Mouse (Mus musculus): ENCODE measurements at regions not wholly inside any gene's neighbourhood (a gene's known extent, or its start where the extent isn't known, plus 50 kb on each side); places are given as distances from the start of the nearest gene placed in this dataset.

- ATAC-seq (replicated peaks; ENCODE audit: low FRiP score, low TSS enrichment, poor library complexity, severe bottlenecking), result peak; percentile 34; the same call in 1 of the 2 replicates
Observed at GRCm38 (mm10) chr11:44204384-44204783, 195.5 kb upstream of the Il12b start.

- ATAC-seq (replicated peaks; ENCODE audit: low FRiP score, low TSS enrichment, poor library complexity, severe bottlenecking), result no peak
Observed at GRCm38 (mm10) chr11:44206866-44207265, 193.0 kb upstream of the Il12b start.

GRCm38 (mm10) chr11:44211871-44212441, 187.9 kb upstream of the Il12b start:
- ATAC-seq (replicated peaks; ENCODE audit: low FRiP score, low TSS enrichment, poor library complexity, severe bottlenecking), result 0 out of 2 replicates have a peak, but pooled peaks have one; percentile 67

DNA sequence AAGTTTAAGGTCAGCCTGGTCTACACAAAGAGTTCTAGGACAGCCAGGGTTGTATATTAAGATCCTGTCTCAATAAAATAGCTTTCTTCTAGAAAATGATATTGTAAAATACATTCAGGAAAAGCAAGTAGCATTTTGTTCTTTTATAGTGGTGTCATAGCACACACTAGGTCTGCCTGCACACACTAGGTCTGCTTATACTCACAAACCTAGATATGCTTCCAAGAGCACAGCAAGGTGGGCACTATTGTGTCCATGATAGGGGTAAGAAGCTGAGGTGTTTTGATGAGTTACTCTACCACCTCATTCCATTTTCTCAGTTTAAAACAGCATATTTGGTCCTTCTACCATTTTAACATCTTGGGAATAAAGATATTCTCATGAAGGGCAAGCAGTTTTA, 185.8 kb upstream of the Il12b start:
- ATAC-seq (replicated peaks; ENCODE audit: low FRiP score, low TSS enrichment, poor library complexity, severe bottlenecking), result no peak

GRCm38 (mm10) chr11:44216346-44216745, 183.5 kb upstream of the Il12b start:
- ATAC-seq (replicated peaks; ENCODE audit: low FRiP score, low TSS enrichment, poor library complexity, severe bottlenecking), result no peak

DNA sequence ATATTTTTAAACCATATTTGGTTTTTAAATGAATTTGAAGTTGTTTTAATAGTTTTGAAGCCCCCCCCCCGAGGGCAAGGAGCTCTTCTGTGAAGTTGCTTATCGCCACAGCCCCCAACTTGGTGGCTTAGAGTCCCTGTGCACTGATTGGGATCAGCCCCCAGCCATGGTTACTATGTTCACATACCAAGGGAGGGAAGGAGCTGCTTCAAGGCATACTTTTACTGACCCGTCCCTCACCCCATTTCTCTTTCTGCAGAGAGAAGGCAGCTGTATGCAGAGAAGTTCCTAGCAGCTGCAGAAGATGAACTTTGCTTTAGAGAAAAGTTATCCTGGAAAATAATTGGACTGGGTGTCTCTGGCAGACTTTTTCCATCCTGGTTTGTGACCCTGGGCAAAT, 179.9 kb upstream of the Il12b start:
- ATAC-seq (replicated peaks; ENCODE audit: low FRiP score, low TSS enrichment, poor library complexity, severe bottlenecking), result no peak

DNA sequence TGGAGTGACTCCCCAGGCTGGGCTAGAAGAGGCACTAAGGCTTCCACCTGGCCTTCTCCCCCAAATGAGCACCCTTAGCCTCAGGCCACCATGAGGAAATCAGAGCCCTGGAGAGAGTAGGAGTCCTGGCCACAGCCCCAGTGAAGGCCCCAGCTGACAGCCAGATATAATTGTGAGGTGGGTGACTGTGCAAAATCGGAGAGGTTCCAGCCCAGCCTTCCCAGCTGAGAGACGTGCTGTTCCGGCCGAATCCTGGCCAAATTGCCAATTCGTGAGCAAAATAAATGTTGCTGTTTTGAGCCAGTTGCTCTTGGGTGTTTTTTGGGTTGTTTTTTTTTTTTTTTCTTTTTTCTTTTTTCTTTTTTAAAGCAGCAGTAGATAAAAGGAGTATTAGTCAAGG, 169.9 kb upstream of the Il12b start:
- ATAC-seq (replicated peaks; ENCODE audit: low FRiP score, low TSS enrichment, poor library complexity, severe bottlenecking), result no peak

DNA sequence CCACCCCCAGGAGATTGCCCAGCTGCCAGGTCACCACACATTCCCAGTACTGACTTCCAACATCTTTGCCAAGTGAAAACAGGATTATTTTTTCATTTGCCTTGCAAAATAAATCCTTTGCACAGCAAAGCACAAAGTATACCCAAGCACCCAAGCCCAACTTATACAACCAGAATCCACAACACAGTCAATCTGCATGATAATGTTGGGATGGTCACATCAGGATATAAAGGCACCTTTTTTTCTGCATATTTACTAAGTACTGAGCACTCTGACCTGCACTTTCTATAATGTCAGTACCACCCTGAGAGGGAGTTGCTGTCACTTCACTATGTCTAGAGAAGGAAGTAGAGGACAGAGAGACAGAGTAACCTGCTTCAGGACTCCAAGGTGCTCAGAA, 164.4 kb upstream of the Il12b start:
- ATAC-seq (replicated peaks; ENCODE audit: low FRiP score, low TSS enrichment, poor library complexity, severe bottlenecking), result no peak

GRCm38 (mm10) chr11:44238051-44238450, 161.8 kb upstream of the Il12b start:
- no peak for ATAC-seq (replicated peaks; ENCODE audit: low FRiP score, low TSS enrichment, poor library complexity, severe bottlenecking)

GRCm38 (mm10) chr11:44238598-44238997, 161.3 kb upstream of the Il12b start:
- no peak for ATAC-seq (replicated peaks; ENCODE audit: low FRiP score, low TSS enrichment, poor library complexity, severe bottlenecking)

DNA sequence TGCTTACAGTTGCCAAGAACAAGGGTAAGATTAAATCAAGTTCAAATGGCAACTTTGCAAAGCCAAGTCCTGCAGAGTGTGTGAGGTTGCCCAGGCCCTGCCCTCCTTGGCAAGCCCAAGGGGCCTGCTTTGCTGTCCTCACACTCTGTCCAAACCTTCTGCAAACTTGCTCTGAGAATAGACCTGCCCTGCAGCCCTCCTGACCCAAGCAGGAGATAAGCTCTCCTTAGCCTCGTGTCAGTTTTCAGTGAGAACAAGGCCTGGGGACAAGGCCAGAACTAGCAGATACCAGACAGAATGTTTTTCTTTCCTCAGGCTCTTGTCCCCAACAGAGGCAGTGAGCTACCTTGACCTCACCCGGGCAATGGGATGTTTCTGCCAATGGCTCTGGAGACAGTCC, 156.7 kb upstream of the Il12b start:
- no peak for ATAC-seq (replicated peaks; ENCODE audit: low FRiP score, low TSS enrichment, poor library complexity, severe bottlenecking)

DNA sequence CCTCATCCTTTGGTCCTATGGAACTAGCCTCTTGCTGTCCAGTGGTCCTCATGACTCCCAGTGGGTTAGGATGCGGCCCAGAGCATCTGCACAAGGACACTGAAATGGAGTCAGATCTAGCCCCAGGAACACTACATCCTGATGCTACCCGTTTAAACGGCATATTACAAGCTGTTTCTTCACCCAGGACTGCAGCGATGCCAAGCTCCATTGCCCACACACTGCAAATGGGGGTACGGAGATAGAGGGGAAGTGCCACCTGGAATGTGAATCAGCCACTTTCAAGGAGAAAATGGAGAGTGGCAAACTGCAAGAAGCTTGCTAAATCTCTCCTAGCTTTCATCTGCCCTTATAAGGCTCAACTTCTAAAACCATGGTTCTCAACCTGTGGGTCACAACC, 148.0 kb upstream of the Il12b start:
- no peak for ATAC-seq (replicated peaks; ENCODE audit: low FRiP score, low TSS enrichment, poor library complexity, severe bottlenecking)

DNA sequence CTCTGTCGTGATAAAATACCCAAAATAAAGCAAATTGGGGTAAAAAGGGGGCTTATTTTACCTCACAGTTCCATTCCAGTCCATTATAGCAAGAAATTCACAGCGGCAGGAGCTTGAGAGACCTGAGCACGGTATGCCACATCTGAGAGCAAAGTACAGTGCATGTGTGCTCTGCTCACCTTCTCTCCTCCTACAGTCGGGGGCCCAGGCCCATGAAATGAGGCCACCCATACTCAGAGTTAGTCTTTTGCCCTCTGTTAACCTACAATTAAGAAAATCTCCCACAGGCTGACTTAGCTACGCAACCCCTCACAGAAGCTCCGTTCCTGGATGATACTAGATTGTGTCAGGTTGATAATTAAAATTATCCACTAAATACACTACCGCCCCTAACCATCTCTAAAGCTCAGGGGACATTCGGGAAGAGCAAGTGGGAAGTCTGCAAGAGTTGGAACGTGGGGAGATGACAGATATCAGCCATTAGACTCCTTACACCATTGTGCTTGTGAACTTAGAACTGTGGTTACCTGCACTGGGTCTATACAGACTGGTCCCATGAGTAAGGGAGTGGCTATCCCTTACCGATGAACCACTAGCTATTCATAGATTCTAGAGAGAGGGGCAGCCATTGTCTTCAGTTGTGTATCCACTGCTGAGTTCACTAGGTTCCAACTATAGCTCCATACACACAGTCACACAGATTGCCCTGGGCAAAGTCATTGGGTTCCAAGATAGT, 139.3 kb upstream of the Il12b start:
- ATAC-seq (replicated peaks; ENCODE audit: low FRiP score, low TSS enrichment, poor library complexity, severe bottlenecking), result no peak

DNA sequence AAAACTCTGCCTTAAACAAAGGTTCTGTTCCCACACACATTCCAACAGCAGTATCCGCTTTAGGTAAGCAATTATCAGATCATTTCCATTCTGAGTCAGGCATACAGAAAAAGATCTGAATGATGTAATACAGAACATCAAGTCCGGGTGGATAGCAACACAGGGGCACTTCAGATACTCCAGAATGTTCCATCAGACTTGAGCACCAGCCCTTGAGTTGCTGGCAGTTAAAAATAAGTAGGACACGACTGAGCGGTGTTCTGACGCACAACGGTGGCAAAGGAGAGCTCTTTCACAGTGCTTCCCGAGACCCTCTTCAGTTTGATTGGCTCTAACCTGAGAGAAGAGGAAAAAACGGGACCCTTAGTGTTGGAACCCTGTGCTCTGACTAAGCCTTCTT, 138.2 kb upstream of the Il12b start:
- ATAC-seq (replicated peaks; ENCODE audit: low FRiP score, low TSS enrichment, poor library complexity, severe bottlenecking), result no peak

GRCm38 (mm10) chr11:44262571-44262970, 137.3 kb upstream of the Il12b start:
- ATAC-seq (replicated peaks; ENCODE audit: low FRiP score, low TSS enrichment, poor library complexity, severe bottlenecking), result no peak

GRCm38 (mm10) chr11:44272268-44272667, 127.6 kb upstream of the Il12b start:
- no peak for ATAC-seq (replicated peaks; ENCODE audit: low FRiP score, low TSS enrichment, poor library complexity, severe bottlenecking)

GRCm38 (mm10) chr11:44278521-44279208, 121.2 kb upstream of the Il12b start:
- ATAC-seq (replicated peaks; ENCODE audit: low FRiP score, low TSS enrichment, poor library complexity, severe bottlenecking), result no peak

GRCm38 (mm10) chr11:44285961-44286360, 113.9 kb upstream of the Il12b start:
- ATAC-seq (replicated peaks; ENCODE audit: low FRiP score, low TSS enrichment, poor library complexity, severe bottlenecking), result no peak

GRCm38 (mm10) chr11:44288825-44289224, 111.0 kb upstream of the Il12b start:
- ATAC-seq (replicated peaks; ENCODE audit: low FRiP score, low TSS enrichment, poor library complexity, severe bottlenecking), result no peak

DNA sequence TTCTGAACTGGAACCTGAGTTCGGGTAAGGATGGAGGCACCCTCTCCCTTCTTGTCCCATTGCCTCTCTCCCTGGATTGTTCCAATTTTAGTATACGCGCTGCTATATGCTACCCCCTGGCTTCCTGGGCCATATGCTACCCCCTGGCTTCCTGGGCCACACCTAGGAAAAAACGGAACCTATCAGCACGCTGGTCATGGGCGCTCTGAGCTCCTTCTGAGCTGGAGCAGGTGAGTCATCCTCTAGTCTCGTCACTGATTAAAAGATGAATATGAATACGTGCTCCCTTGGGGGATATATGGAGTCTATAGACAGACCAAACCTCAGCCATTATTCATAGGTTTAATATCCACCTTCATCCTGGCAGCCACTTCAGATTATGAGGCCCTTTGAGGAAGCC, 96.1 kb upstream of the Il12b start:
- ATAC-seq (replicated peaks; ENCODE audit: low FRiP score, low TSS enrichment, poor library complexity, severe bottlenecking), result no peak

GRCm38 (mm10) chr11:44316061-44316460, 83.8 kb upstream of the Il12b start:
- no peak for ATAC-seq (replicated peaks; ENCODE audit: low FRiP score, low TSS enrichment, poor library complexity, severe bottlenecking)

Data from megakaryocyte-erythroid progenitor cell, adult 5-6 weeks (primary cell).